Mouse (Mus musculus) liver, adult 2 months (tissue): ENCODE data around the gene Nfatc2.

Experiments used
- CTCF ChIP-seq: fragments of 200-500 bp; IDR thresholded peaks from 2 replicates; pipeline ENCODE4 v1.5.1; 2011; ENCODE audit warnings: low read depth, low read length, control low read depth
- POLR2A ChIP-seq: fragments of 200-500 bp; IDR thresholded peaks from 2 replicates; pipeline ENCODE4 v1.6.1; 2011; ENCODE audit warnings: low read length, control low read depth; ENCODE audit not compliant: insufficient read depth; ENCODE audit errors: extremely low read depth

- TF ChIP-seq CTCF (no peak), POLR2A (no peak)
Measured at GRCm38 (mm10) chr2:168441494-168441893, 160.0 kb downstream of the Nfatc2 start.
